Mouse (Mus musculus) embryo, embryonic 11.5 days (tissue): ENCODE data around the gene Gnaz.
A peak's percentile ranks its signal among the peaks of the same experiment; 100 is the strongest.
"Not testable (repeated sequence)": the region's sequence is repeated elsewhere in the genome, so short reads cannot be mapped to it uniquely, and the experiment has no call there.

Source experiments
- DNase-seq: peaks from one replicate; pipeline ENCODE4 v3.0.0-alpha.2; 2012; ENCODE audit warnings: low read depth, low spot score

The Gnaz gene

DNA sequence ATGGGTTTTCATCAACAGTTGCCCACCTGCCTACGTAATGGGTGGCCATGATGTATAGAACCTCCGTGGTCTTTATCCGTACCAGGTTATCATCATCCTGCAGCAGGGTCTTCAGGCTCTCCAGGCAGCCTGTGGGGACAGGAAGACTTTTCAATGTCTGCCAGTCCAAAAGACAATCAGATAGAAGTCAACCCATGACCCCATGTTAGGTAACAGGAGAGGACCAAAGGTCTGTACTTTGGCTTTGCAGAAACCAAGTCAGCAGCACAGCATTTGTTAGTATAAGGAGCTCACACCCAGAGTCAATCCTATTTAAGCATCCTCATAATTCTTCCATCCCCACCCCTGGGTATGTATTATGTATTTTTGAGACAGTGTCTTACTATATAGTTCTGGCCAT lies 62.7 kb downstream of the Gnaz start:
- no peak for DNase-seq

DNA sequence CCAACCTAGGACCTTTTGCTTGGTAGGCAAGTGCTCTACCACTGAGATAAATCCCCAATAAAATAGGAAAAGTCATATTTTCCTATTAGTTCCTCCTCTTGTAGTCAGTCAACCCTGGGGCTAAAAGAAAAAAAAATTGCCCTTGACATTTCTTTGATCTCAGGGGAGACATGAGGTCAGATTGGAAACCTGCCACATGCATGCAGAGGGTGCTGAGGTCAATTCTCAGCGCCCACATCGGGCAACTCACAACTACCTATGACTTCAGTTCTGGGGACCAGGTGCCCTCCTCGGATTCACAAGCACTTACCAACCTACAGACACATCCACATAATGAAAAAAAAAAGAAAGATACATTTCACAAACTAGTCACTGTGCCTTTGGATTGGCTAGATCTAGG lies 63.3 kb downstream of the Gnaz start:
- DNase-seq = no peak

- DNase-seq = no peak
Observed at GRCm38 (mm10) chr10:75031345-75032114, 64.6 kb downstream of the Gnaz start.

- DNase-seq = peak; percentile 51
Observed at GRCm38 (mm10) chr10:75032395-75032794, 65.4 kb downstream of the Gnaz start, which contains the start of gene Rsph14. Rsph14 (minus strand) TSS chr10:75032586.

DNA sequence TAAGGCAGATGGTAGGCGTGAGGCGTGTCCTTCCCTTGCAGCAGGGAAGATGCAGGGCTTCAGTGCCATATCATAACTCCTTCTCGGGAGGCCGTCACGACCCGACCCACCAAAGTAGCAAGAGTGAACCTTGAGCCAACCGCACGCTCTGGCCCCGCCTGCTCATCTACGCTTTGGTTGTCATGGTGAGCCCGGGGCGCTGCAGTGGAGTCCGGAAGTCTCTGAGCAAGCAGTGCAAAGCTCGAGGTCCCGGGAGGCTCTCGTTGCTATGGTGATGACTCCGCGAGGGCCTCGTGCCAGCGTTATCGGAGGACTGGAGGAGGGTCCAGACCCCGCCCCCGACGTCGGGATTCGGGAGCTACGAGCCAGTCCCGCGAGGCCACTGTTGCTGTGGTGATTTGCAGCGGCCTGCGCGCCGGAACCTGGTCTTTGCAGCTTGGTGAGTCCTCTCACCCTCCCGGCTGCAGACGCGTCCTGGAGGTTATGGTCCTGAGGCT lies 70.0 kb downstream of the Gnaz start, which contains the start of gene Rab36:
Gene Rab36, plus strand, starts transcription at position 176 of the 497 bp plus-strand sequence.
- peak; percentile 97 for DNase-seq

DNA sequence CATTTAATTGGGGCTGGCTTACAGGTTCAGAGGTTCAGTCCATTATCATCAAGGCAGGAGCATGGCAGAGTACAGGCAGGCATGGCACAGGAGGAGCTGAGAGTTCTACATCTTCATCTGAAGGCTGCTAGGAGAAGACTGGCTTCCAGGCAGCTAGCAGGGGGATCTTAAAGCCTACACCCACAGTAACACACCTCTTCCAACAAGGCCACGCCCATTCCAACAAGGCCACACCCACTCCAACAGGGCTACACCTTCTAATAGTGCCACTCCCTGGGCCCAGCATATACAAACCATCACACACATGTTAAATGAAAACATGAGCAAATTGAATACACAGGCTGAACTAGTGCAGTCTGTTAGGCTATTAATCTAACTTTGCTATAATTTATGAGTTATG lies 75.1 kb downstream of the Gnaz start:
- not testable (repeated sequence) for DNase-seq

GRCm38 (mm10) chr10:75044459-75044858 lies 77.5 kb downstream of the Gnaz start:
- no peak for DNase-seq

- DNase-seq = no peak
Observed at GRCm38 (mm10) chr10:75045831-75046230, 78.9 kb downstream of the Gnaz start.

DNA sequence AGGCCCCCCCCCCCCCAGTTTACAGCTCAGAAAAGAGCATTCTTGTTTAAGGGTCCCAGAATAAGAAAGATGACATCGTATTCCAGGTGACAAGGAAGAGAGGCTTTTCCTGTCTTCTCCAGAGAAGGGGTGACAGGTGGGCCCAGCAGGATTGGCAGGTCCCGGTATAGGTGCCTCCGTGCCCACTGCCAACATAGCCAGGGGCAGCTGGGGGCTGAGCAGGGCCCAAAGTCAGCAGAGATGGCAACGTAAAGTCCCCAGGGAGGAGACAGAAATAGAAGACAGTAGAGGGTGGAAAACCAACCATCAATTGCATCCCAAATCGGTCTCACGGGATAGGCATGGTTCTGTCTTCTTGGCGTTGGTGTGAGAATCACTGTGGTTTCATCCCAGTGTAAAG lies 81.7 kb downstream of the Gnaz start:
- DNase-seq = no peak

- DNase-seq = no peak
Observed at GRCm38 (mm10) chr10:75051364-75052074, 84.5 kb downstream of the Gnaz start.

DNA sequence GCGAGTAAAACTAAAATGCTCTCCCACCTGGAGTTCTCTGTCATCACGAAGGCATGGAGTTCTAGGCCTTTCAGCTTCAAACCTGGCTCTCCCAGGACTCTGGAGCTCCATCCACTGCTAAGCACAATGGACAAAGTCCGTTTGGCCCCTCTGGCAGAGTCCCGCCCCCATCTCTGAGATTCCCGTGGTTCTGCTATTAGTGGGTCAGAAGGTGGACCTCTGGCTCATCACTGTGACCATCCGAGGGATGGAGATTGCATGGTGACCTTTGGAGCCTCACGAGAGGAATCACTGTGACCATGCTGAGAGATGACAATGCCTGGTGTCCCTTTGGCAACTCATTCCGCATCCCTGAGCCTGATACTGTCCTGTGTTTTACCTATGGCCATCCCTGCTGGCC lies 85.9 kb downstream of the Gnaz start:
- no peak for DNase-seq

- DNase-seq = no peak
Observed at GRCm38 (mm10) chr10:75053655-75054054, 86.7 kb downstream of the Gnaz start.

DNA sequence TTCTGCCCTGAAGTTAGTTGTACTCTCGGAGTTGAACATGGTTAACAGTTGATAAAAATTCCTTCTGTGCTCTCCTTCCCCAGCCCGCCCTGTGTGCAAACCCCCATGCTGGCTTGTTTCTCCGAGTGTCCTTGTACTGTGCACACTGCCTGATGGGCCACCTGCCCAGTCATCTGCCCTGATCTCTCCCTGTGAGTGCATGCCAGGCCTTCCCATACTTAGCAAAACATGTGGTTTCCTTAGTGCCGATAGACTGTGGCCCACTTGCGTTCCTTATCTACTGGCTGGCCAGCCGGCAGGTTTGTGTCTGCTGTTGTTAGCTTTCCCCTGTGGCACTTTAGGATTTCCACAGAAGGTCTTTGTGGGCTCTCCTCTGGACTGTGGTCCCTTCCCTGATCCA lies 87.1 kb downstream of the Gnaz start:
- no peak for DNase-seq

GRCm38 (mm10) chr10:75055672-75056071 lies 88.7 kb downstream of the Gnaz start:
- DNase-seq = no peak

DNA sequence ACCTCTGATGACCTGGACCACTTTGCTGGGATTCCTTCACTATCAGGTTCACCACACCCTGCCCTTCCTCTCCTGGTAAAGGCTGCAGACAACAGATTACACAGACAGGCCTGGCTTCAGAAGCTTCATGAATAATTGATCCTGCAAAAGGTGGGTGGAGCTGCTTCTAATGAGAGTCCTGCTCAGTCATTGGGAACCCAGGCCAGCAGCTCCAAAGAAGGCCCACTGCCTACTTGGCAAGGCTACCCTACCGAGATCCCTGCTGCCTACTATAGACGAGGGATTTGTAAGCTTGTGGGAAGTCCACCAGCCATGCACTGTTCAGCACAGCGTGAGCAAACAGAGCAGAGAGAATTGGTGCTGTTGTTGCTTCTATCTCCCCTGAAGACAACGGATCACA lies 89.3 kb downstream of the Gnaz start:
- DNase-seq = no peak

DNA sequence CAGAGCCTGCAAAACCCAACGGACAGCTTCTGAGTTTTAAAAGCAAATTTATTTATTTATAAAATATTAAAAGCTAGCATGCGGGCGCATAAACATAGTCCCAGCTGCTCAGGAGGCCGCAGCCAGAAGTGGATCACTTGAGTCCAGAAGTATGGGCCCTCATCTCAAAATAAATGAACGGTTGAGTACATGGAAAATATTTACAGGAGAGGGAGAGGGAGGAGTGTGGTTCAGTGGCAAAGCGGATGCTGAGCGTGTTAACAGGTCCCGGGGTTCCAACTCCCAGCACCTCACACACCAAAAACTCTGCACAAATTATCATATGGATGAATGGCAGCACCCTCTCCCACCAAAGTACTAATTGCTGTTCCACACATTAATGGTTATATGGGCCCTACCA lies 91.4 kb downstream of the Gnaz start:
- no peak for DNase-seq

GRCm38 (mm10) chr10:75058761-75059395 lies 91.9 kb downstream of the Gnaz start:
- DNase-seq = no peak

DNA sequence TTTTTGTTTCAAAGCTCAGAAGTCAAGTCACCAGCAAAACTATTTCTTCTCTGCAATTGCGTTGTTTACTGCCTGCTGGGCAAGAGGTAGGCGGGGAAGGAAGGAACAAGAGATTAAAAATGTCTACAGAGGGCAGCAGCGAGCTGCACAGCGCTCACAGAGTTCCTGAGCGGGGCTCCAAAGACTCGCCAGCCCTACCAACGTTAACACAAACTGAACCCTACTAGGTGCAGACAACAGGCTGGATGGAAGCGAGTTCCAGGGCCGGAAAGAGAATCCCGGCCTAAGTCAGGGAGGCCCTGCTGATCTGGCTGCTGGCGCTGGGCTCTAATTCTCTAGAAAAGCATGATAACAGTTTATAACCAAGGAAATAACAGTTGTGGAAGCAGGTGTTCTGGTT lies 92.4 kb downstream of the Gnaz start:
- DNase-seq = peak; percentile 56

GRCm38 (mm10) chr10:75060217-75060842 lies 93.4 kb downstream of the Gnaz start, which contains the start of gene Bcr:
Bcr (plus strand) TSS chr10:75060592.
- peak; percentile 60 for DNase-seq

GRCm38 (mm10) chr10:75060843-75061235 lies 93.9 kb downstream of the Gnaz start:
- DNase-seq = no peak

GRCm38 (mm10) chr10:75061341-75062188 lies 94.6 kb downstream of the Gnaz start:
- DNase-seq = no peak
